Mouse (Mus musculus): Measurements from ENCODE around the gene Wdr26.

Wdr26 gene

GRCm38 (mm10) chr1:181211920-181212633, at the start of gene Wdr26:
Gene Wdr26, minus strand, starts transcription at chr1:181212001.
- DNase-seq: peak; percentile 96

- DNase-seq: peak; percentile 68
Measured at GRCm38 (mm10) chr1:181260949-181261696, 49.3 kb upstream of the Wdr26 start.

GRCm38 (mm10) chr1:181260422-181260821, 48.6 kb upstream of the Wdr26 start:
- no peak for DNase-seq

GRCm38 (mm10) chr1:181259626-181260410, 48.0 kb upstream of the Wdr26 start:
- DNase-seq: peak; percentile 86

- no peak for DNase-seq
Measured at GRCm38 (mm10) chr1:181259056-181259455, 47.3 kb upstream of the Wdr26 start.

GRCm38 (mm10) chr1:181258616-181259015, 46.8 kb upstream of the Wdr26 start:
- DNase-seq: no peak

- DNase-seq: no peak
Measured at GRCm38 (mm10) chr1:181257585-181258555, 46.1 kb upstream of the Wdr26 start.

GRCm38 (mm10) chr1:181256689-181257584, 45.1 kb upstream of the Wdr26 start:
- DNase-seq: peak; percentile 77

GRCm38 (mm10) chr1:181255891-181256688, 44.3 kb upstream of the Wdr26 start:
- peak; percentile 88 for DNase-seq

GRCm38 (mm10) chr1:181255450-181255849, 43.6 kb upstream of the Wdr26 start:
- no peak for DNase-seq

- no peak for DNase-seq
Measured at GRCm38 (mm10) chr1:181251624-181252023, 39.8 kb upstream of the Wdr26 start.

- no peak for DNase-seq
Measured at GRCm38 (mm10) chr1:181250961-181251360, 39.2 kb upstream of the Wdr26 start.

GRCm38 (mm10) chr1:181249537-181249936, 37.7 kb upstream of the Wdr26 start:
- no peak for DNase-seq

- DNase-seq: no peak
Measured at GRCm38 (mm10) chr1:181247175-181247574, 35.4 kb upstream of the Wdr26 start.

- DNase-seq: no peak
Measured at GRCm38 (mm10) chr1:181246487-181247138, 34.8 kb upstream of the Wdr26 start.

GRCm38 (mm10) chr1:181245554-181246486, 34.0 kb upstream of the Wdr26 start:
- no peak for DNase-seq

- no peak for DNase-seq
Measured at GRCm38 (mm10) chr1:181245067-181245466, 33.3 kb upstream of the Wdr26 start.

GRCm38 (mm10) chr1:181241185-181241584, 29.4 kb upstream of the Wdr26 start:
- no peak for DNase-seq

GRCm38 (mm10) chr1:181237332-181237731, 25.5 kb upstream of the Wdr26 start:
- no peak for DNase-seq
